ENCODE assay signal across 8 mouse cellular contexts in the genomic region with DNA sequence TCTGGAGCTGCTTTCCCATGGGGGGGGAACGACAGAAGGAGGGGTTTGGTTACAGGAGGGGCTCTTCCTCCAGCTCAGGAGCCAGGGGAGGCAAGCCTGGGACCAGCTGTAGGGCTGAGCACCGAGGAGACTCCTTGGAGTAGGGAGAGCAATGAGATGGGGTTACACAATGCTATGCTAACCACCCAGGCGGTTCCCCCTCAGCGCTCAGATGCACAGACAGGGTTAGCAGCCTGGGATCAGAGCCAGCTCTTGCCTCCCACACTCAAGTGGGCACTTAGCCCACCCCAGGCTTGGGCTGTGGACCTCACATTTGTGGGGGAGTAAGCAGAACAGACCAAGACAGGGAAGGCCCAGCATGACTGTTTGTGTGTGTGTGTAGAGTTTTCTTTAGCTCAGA. TPM values are rescaled to one million over a fixed set of nuclear protein-coding genes. Genes with fewer than 3 reads are reported as not detected.
A peak's percentile ranks its signal among the peaks of the same experiment; 100 is the strongest.
DNase-seq lines count a peak whose midpoint lies in the region; ATAC-seq and TF ChIP-seq lines count a peak whose summit lies in the region.

No protein-coding gene starts in this region.

- no peaks in the 10 kb centered on the region for H3K4me1 ChIP-seq in midbrain, embryonic 11.5 days (ENCODE audit: control insufficient read depth, insufficient read depth, low read length)
- peaks cover 13% of the 10 kb centered on the region for H3K4me1 ChIP-seq in midbrain, embryonic 10.5 days
- 0 out of 2 replicates have a peak, but pooled peaks cover 9% of the 10 kb centered on the region for H3K4me1 ChIP-seq in hindbrain, postnatal 0 days (ENCODE audit: insufficient read depth, low read length)
- peaks cover 32% of the 10 kb centered on the region for H3K4me1 ChIP-seq in limb, embryonic 15.5 days

- no peak overlapping the region for H3K4me3 ChIP-seq in midbrain, embryonic 11.5 days (ENCODE audit: low read depth, low read length)
- no peak overlapping the region for H3K4me3 ChIP-seq in midbrain, embryonic 10.5 days
- H3K4me3 ChIP-seq in hindbrain, postnatal 0 days (ENCODE audit: low read length): no peak overlapping the region
- no peak overlapping the region for H3K4me3 ChIP-seq in limb, embryonic 15.5 days

- ATAC-seq in midbrain, embryonic 11.5 days (ENCODE audit: low FRiP score): no peak
- ATAC-seq in hindbrain, postnatal 0 days: peak; percentile 84
- ATAC-seq in limb, embryonic 15.5 days (ENCODE audit: insufficient number of reproducible peaks, low FRiP score, low TSS enrichment, low read depth): peak; percentile 25; the same call in 1 of the 2 replicates

- TF ChIP-seq CTCF in hindbrain, postnatal 0 days (IDR thresholded peaks at IDR 0.05; ENCODE audit: low read depth): no peak

- no peaks in the 10 kb centered on the region for H3K36me3 ChIP-seq in midbrain, embryonic 11.5 days (ENCODE audit: control insufficient read depth, insufficient read depth, low read length)
- no peaks in the 10 kb centered on the region for H3K36me3 ChIP-seq in midbrain, embryonic 10.5 days
- no peaks in the 10 kb centered on the region for H3K36me3 ChIP-seq in hindbrain, postnatal 0 days (ENCODE audit: insufficient read depth, low read length)
- no peaks in the 10 kb centered on the region for H3K36me3 ChIP-seq in limb, embryonic 15.5 days

- H3K27me3 ChIP-seq in midbrain, embryonic 11.5 days (ENCODE audit: control insufficient read depth, insufficient read depth, low read length): no peaks in the 10 kb centered on the region
- no peaks in the 10 kb centered on the region for H3K27me3 ChIP-seq in midbrain, embryonic 10.5 days (ENCODE audit: low read depth, poor library complexity, severe bottlenecking)
- no peaks in the 10 kb centered on the region for H3K27me3 ChIP-seq in hindbrain, postnatal 0 days (ENCODE audit: insufficient read depth, low read length)
- no peaks in the 10 kb centered on the region for H3K27me3 ChIP-seq in limb, embryonic 15.5 days

- no peaks in the 10 kb centered on the region for H3K9me3 ChIP-seq in midbrain, embryonic 11.5 days (ENCODE audit: control insufficient read depth, low read length)
- no peaks in the 10 kb centered on the region for H3K9me3 ChIP-seq in midbrain, embryonic 10.5 days (replicated peaks)
- H3K9me3 ChIP-seq in hindbrain, postnatal 0 days (ENCODE audit: low read length): no peaks in the 10 kb centered on the region
- H3K9me3 ChIP-seq in limb, embryonic 15.5 days: no peaks in the 10 kb centered on the region

- no peak overlapping the region for H3K4me2 ChIP-seq in midbrain, embryonic 11.5 days
- H3K4me2 ChIP-seq in hindbrain, postnatal 0 days (ENCODE audit: low read depth, low read length): no peak overlapping the region
- H3K4me2 ChIP-seq in limb, embryonic 15.5 days: no peak overlapping the region

- H3K9ac ChIP-seq in midbrain, embryonic 11.5 days (ENCODE audit: low read length): no peak overlapping the region
- no peak overlapping the region for H3K9ac ChIP-seq in hindbrain, postnatal 0 days (replicated peaks; ENCODE audit: low read length)
- no peak overlapping the region for H3K9ac ChIP-seq in limb, embryonic 15.5 days

- H3K27ac ChIP-seq in midbrain, embryonic 11.5 days (ENCODE audit: low read depth, low read length): no peak overlapping the region
- no peak overlapping the region for H3K27ac ChIP-seq in midbrain, embryonic 10.5 days (replicated peaks)
- H3K27ac ChIP-seq in hindbrain, postnatal 0 days: no peak overlapping the region; the same call in 1 of the 2 replicates
- H3K27ac ChIP-seq in limb, embryonic 15.5 days: peak overlapping the region; percentile 69

- peak; percentile 71 to 82 for DNase-seq in cerebellum, postnatal 10 days
- DNase-seq in cerebellum, postnatal 25 days: no peak
- peak; percentile 62 for DNase-seq in midbrain, embryonic 11.5 days (ENCODE audit: low spot score, missing footprints)
- no peak for DNase-seq in midbrain, embryonic 10.5 days (ENCODE audit: low spot score)
- DNase-seq in hindbrain, postnatal 0 days (ENCODE audit: low spot score): peak; percentile 72
- DNase-seq in testis, postnatal 14 days (ENCODE audit: low spot score): peak; percentile 71
- DNase-seq in cerebellum, adult 11 months: no peak

- WGBS in midbrain, embryonic 11.5 days: 72% methylated on average over 4 of the region's 4 CpGs
- 85% methylated on average over 4 of the region's 4 CpGs for WGBS in midbrain, embryonic 10.5 days
- 32% methylated on average over 4 of the region's 4 CpGs for WGBS in hindbrain, postnatal 0 days
- 40% methylated on average over 4 of the region's 4 CpGs for WGBS in limb, embryonic 15.5 days

RNA-seq across cellular contexts. Expression of a gene that starts 9.3 kb away (rescaled TPM):
- polyA plus RNA-seq in midbrain, embryonic 11.5 days (2014; fragmentation: Nextera tagmentation; extraction: Ambion mirVana): 0.19 and 0.37 TPM in 2 replicates
- polyA plus RNA-seq in midbrain, embryonic 10.5 days (2016; fragmentation: Nextera tagmentation; extraction: Ambion mirVana): 0.51 and 1.0 TPM in 2 replicates
- 2.9 and 4.9 TPM in 2 replicates for total RNA-seq in hindbrain, postnatal 0 days (2014; rRNA removed)
- polyA plus RNA-seq in hindbrain, postnatal 0 days (2015; fragmentation: Nextera tagmentation; extraction: Ambion mirVana): 0.33 and 0.38 TPM in 2 replicates
- polyA plus RNA-seq in limb, embryonic 15.5 days (2015; fragmentation: Nextera tagmentation; extraction: Ambion mirVana): 1.2 and 1.5 TPM in 2 replicates

RNA-seq across cellular contexts. Expression of a gene that starts 10.2 kb away (rescaled TPM):
- 243 and 258 TPM in 2 replicates for polyA plus RNA-seq in midbrain, embryonic 11.5 days (2014; fragmentation: Nextera tagmentation; extraction: Ambion mirVana)
- 391 and 448 TPM in 2 replicates for polyA plus RNA-seq in midbrain, embryonic 10.5 days (2016; fragmentation: Nextera tagmentation; extraction: Ambion mirVana)
- 281 and 419 TPM in 2 replicates for total RNA-seq in hindbrain, postnatal 0 days (2014; rRNA removed)
- 234 and 243 TPM in 2 replicates for polyA plus RNA-seq in hindbrain, postnatal 0 days (2015; fragmentation: Nextera tagmentation; extraction: Ambion mirVana)
- 336 and 363 TPM in 2 replicates for polyA plus RNA-seq in limb, embryonic 15.5 days (2015; fragmentation: Nextera tagmentation; extraction: Ambion mirVana)

RNA-seq across cellular contexts. Expression of a gene that starts 18.9 kb away (rescaled TPM):
- polyA plus RNA-seq in midbrain, embryonic 11.5 days (2014; fragmentation: Nextera tagmentation; extraction: Ambion mirVana): 0.40 and 0.80 TPM in 2 replicates
- 0.80 and 1.1 TPM in 2 replicates for polyA plus RNA-seq in midbrain, embryonic 10.5 days (2016; fragmentation: Nextera tagmentation; extraction: Ambion mirVana)
- total RNA-seq in hindbrain, postnatal 0 days (2014; rRNA removed): 0.68 and 1.6 TPM in 2 replicates
- polyA plus RNA-seq in hindbrain, postnatal 0 days (2015; fragmentation: Nextera tagmentation; extraction: Ambion mirVana): 2.9 and 3.0 TPM in 2 replicates
- polyA plus RNA-seq in limb, embryonic 15.5 days (2015; fragmentation: Nextera tagmentation; extraction: Ambion mirVana): 276 and 549 TPM in 2 replicates

RNA-seq across cellular contexts. Expression of a gene that starts 24.1 kb away (rescaled TPM):
- 12.5 and 14.3 TPM in 2 replicates for polyA plus RNA-seq in midbrain, embryonic 11.5 days (2014; fragmentation: Nextera tagmentation; extraction: Ambion mirVana)
- 13.4 and 13.5 TPM in 2 replicates for polyA plus RNA-seq in midbrain, embryonic 10.5 days (2016; fragmentation: Nextera tagmentation; extraction: Ambion mirVana)
- 4.1 and 5.3 TPM in 2 replicates for total RNA-seq in hindbrain, postnatal 0 days (2014; rRNA removed)
- polyA plus RNA-seq in hindbrain, postnatal 0 days (2015; fragmentation: Nextera tagmentation; extraction: Ambion mirVana): 8.8 and 11.0 TPM in 2 replicates
- polyA plus RNA-seq in limb, embryonic 15.5 days (2015; fragmentation: Nextera tagmentation; extraction: Ambion mirVana): 9.5 and 12.5 TPM in 2 replicates

RNA-seq across cellular contexts. Expression of a gene that starts 24.3 kb away (rescaled TPM):
- 95.7 and 95.9 TPM in 2 replicates for polyA plus RNA-seq in midbrain, embryonic 11.5 days (2014; fragmentation: Nextera tagmentation; extraction: Ambion mirVana)
- polyA plus RNA-seq in midbrain, embryonic 10.5 days (2016; fragmentation: Nextera tagmentation; extraction: Ambion mirVana): 136 and 151 TPM in 2 replicates
- total RNA-seq in hindbrain, postnatal 0 days (2014; rRNA removed): 119 and 136 TPM in 2 replicates
- 101 and 104 TPM in 2 replicates for polyA plus RNA-seq in hindbrain, postnatal 0 days (2015; fragmentation: Nextera tagmentation; extraction: Ambion mirVana)
- 74.5 and 75.4 TPM in 2 replicates for polyA plus RNA-seq in limb, embryonic 15.5 days (2015; fragmentation: Nextera tagmentation; extraction: Ambion mirVana)

Comparison
In these comparisons a context has a peak if more than half of its experiments do, and no peak if none do; other contexts are left out.
1. DNase-seq: peak in cerebellum, postnatal 10 days (2 of 2), midbrain, embryonic 11.5 days (single experiment), hindbrain, postnatal 0 days (single experiment) and testis, postnatal 14 days (single experiment); none in cerebellum, postnatal 25 days (0 of 2), midbrain, embryonic 10.5 days (single experiment) and cerebellum, adult 11 months (single experiment).
2. RNA of a gene that starts 18.9 kb away (polyA plus RNA-seq): 276 to 549 TPM in limb, embryonic 15.5 days; 2.9 to 3.0 TPM in hindbrain, postnatal 0 days, 0.80 to 1.1 TPM in midbrain, embryonic 10.5 days and 0.40 to 0.80 TPM in midbrain, embryonic 11.5 days; every median in the first group is over 10 times any median in the second.